Mouse (Mus musculus) thymus, postnatal 0 days (tissue): ENCODE measurements around the gene Ccdc194. TPM values are rescaled to one million over a fixed set of nuclear protein-coding genes. Genes with fewer than 3 reads are reported as not detected.

Experiments used
- DNase-seq: peaks from one replicate; pipeline ENCODE4 v3.0.0-alpha.2; 2015; ENCODE audit warnings: low spot score
- polyA plus RNA-seq: library from polyadenylated mRNA; unstranded; fragments of >200 nt; fragmentation: Nextera tagmentation; extraction: Ambion mirVana; gene quantifications from 2 replicates; pipeline ENCODE4 v1.2.1, GENCODE M21; 2015

Ccdc194 gene
- 0.08 and 0.15 TPM in 2 replicates for polyA plus RNA-seq

DNA sequence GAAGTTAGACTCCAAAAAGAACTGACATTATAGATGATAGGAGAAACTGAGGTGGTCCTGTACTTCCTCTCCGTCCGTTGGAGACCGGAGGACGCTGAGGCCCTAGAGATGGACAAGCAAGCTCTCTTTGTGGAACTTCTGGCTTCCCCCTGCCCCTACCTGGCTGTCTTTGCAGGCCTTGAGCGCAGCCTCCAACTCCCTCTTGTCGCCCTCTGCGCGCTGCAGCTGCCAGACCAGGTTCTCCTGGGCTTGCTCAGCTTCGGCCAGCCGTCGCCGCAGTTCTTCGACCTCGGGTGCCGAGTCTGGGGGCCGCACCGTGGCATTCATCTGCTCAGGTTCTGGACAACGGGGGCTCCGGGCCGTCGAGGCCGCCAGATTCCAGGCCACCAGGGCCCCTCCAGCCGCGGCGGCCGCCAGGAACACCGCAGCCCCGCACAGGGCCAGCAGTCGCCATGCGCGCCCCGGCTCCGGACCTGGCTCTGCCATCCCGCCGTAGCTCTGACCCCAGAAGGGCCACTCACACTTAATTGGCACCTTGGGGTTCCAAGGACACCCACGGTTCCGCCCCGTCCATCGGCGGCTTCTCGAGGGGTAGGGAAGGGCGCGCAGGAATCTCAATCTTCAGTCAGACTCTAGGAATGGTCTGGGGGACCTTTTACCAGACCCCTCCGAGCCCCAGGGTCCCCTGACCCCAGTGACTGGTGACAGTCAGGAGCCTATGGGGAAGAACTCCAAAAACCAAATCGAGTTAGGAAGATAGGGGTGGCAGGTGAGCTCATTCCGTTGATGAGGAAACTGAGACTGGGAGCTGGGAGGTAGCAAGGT, at the start of gene Ccdc194:
Gene Ccdc194, minus strand, starts transcription at position 486 of the 825 bp plus-strand sequence.
- no peak for DNase-seq

DNA sequence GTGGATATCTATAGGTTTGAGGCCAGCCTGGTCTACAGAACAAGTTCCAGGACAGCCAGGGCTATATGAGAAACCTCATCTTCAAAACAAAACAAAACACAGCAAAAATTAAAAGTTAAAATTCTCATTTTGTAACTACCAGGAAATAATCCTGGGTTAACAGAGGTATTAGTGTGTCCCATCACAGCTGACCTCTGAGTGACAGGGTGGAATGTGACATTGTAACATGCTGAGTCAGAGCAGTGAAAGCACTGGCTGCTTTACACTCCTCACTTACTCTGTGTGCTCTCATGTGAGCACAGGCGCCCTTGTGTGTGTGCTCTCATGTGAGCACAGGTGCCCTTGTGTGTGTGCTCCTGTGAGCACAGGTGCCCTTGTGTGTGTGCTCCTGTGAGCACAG, 49.5 kb upstream of the Ccdc194 start:
- DNase-seq = no peak

DNA sequence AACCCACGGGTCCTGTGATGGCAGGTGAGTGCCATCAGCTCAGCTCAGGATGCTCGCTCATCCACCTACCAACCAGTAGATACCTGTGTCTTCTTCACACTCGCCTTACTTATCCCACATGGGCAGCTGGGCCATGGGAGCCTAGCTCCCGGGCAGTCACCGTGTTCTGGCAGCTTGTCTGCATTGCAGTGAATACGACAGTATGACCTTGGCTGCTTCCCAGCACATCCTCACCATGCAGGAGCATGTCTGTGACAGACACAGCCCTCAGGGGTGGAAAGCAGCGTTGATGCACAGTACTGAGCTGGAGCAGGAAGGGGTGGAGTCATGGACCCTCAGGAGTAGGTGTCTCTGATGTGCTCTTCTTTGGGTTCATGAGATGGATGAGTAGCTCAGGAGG, 48.9 kb upstream of the Ccdc194 start:
- DNase-seq = no peak

DNA sequence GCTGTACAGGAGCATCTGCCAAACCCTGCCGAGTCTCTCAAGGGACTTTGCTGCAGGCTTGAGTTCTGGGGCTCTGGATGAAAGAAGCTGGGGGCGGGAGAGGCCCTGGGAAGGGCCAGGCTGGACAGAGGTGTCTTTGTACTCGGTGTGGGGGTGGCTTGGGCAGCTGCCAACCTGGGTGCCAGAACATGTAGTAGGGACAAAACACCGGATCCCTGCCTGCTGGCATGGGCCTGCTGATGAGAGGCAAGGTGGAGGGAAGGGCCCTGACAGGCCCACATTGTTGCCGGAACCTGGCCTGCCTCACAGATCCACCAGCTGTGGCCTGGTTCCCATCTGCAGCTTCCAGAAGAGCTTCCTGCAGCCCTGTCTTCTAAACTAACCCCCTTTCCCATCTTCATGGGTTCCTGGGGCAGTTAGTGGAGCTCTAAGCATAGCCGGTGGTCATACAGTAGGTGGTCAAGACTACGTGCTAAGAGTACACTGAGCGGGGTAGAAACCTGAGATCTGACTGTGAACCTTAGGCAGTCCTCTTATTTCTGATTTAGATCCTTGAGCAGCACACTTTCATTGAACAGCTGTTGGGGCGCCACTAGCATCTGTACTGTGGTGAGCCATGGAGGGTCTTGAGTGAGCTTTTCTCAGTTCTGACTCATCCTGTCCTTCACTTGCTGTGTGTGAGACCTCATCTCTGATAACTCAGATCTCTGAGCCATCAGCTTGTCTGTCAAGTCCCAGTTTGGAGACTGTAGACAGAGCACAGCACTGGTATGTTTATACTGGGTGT, 47.5 kb upstream of the Ccdc194 start:
- no peak for DNase-seq

DNA sequence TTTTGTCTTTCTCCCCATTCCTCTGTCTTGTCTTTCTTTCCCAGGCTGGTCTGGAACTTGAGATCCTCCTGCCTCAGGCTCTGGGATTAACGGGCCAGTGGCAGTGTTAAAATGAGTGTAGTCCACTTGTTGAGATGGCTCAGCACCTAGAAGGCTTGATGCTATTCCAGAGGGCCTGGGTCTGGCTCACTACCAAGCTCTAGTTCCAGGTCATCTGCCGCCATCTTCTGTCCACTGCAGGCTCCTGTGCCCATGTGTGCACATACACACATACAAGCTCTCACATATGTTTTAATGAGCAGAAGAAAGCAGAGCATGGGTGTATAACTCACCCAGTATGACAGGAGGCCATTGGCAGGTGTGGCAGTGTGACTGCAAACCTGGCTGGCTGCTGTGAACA, 46.6 kb upstream of the Ccdc194 start:
- DNase-seq = no peak

DNA sequence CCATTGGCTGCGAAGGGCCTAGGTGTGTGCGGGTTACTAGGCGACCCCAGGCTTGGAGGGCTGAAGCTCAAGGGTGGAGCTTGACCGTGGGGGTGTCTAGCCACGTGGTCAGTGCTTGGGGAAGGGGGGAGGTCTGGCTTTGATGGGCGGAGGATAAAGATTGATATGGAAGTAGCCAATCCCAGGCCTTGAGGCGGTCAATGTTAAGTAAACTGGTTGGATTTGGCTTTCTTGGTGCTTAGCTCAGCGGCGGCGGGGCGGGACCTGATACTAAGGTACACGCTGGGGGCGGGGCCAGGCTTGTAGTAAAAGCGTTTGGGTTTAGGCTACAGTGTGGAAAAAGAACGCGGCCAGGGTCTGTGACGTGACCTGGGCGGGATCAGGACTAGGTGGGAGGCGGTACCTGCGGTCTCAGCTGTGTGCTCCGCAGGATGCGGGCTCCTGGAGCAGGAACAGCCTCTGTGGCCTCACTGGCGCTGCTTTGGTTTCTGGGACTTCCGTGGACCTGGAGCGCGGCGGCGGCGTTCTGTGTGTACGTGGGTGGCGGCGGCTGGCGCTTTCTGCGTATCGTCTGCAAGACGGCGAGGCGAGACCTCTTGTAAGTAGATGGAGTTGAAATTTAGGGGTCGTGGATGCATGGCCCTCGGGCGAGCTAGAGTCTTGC, 44.9 kb upstream of the Ccdc194 start:
- peak; percentile 88 for DNase-seq

DNA sequence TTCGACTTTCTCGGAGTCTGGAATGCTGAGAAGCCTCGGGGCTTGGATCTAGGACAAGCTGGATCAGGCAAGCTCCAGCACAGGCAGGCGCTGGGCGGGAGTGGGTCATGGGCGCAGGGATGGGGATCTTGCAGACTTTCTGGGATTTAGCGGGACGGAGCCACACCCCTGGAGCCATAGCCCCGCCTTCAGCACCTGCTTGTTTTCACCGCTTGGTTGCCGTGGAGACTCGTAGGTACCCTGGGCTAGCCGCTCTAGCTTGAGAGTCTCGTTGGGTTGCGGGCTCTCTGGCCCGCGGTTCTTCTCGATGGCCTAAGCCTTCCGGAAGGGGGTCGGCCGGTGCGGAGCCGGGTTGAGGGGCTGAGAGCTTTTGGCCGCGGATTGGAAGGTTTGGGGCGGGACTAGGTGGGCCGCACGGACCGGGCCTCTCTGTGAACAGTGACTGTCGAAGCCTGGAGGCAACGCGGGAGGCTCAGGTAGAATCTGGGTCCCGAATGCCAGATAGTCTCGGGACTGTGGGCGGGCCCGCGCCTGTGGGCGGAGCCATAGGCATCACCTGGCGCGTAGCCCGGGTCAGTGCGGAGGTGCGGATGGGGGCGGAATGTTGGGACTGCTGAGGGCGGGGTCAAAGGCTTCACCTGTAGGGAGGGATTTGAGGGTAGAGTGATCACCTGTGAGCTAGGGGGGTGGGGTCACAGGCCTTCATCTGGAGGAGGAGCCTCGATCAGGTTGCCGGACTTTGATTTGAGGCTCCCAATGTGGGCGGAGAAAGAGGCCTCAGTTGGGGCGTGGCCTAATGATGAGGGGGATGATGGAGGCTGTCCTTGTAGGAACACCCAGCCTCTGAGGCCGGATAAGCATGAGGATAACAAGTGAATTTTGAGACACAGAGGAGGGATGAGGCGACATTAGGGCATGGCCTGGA, 44.1 kb upstream of the Ccdc194 start:
- DNase-seq = peak; percentile 65

DNA sequence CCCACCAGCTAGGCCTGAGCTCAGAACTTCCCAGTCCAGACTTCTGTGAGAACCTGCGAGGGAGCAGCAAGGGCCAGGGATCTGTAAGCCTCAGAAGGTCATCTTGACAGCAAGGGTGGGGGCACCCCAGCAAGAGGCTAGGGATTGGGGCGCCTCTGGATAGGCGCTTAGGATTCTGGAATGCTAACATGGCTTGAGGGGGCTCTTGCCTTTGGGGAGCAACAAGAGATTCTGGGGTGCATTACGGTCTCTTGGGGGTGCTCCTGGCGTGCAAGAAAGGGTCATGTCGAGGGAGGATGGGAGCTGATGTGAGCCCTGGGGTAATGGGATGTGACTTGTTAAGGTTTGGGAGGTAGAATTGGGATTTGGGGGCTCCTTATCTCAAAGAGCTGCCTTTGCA, 43.4 kb upstream of the Ccdc194 start:
- DNase-seq = no peak

DNA sequence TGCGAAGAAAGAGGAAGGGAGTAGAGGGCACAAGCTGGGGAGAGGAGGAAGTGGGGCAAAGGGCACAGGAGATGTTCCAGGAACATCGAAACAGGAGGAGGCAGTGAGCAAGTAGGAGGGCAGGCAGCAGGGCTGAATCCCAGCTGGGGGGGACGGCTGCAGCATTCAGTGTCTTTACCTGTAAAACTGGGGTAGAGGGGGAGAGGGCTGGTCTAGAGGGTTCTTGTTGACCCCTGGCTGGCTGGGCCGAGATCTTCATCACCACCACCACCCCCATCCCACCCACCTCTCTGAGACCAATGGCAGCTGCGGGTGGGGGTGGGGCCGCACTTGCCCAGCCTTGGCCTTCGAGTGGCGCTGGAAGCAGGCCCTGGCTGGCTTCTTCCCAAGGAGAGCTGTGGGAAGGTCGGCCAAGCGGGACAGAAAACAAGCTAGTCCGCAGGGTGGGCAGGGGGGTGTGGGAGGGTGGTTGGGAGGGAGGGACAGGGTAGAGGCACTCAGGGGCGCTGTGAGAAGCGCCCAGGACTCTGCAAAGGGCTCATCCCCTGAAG, 43.0 kb upstream of the Ccdc194 start, which contains the start of gene Slc27a1:
Gene Slc27a1, plus strand, starts transcription at position 496 of the 551 bp plus-strand sequence.
- no peak for DNase-seq

DNA sequence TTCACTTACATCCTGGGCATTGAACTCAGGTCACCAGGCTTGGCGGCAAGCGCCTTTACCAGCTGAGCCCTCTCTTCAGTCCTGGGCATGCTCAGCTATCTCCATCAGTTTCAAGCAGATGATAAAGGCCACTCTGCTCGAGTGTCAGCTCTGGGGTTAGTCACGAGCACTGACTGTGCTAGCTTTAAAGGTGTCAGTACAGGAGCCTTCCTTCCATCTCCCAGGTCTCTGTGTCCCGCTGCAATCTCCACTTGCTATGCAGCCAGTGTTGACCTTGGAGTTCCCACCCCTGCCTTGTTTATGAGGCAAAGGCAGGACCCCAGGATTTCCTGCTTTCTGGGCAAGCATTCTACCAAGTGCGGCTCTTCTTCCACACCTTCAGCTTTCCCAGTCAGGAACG, 42.1 kb upstream of the Ccdc194 start:
- DNase-seq = no peak

DNA sequence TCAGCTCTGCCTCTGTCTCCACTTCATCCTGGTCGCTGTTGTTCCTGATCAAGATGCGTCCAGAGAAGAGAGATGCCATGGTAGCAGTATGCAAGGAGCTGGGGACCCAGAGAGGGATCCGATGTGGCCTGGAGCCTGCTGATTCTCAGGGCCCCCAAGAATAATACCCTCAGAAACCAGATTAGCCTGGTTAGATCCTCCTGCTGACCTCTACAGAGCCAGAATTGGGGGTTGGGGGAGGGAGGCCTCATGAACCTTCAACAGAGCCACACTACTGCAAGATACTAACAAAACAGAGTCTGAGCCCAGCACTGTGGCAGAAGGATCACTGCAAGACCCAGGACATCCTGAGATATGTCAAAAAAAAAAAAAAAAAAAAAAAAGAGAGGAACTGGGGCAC, 41.0 kb upstream of the Ccdc194 start, which contains the start of gene Nxnl1:
Gene Nxnl1, minus strand, starts transcription at position 101 of the 400 bp plus-strand sequence.
- no peak for DNase-seq

DNA sequence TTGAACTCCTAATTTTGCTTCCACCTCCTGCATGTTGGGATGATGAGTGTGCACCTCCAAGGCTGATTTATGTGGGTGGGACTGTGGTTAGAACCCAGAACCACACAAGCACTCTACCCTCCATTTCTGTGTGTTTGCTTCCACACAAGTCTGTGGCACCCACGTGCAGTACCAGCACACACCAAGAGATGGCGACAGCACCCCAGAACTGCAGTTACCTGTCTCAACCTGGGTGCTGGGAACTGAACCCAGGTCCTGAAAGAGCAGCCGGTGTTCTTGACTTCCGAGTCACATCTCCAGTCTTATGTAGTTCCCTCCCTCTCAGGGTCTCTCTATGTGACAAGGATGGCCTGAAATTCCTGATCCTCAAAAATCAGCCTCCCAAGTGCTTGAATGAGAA, 38.5 kb upstream of the Ccdc194 start:
- DNase-seq = no peak

DNA sequence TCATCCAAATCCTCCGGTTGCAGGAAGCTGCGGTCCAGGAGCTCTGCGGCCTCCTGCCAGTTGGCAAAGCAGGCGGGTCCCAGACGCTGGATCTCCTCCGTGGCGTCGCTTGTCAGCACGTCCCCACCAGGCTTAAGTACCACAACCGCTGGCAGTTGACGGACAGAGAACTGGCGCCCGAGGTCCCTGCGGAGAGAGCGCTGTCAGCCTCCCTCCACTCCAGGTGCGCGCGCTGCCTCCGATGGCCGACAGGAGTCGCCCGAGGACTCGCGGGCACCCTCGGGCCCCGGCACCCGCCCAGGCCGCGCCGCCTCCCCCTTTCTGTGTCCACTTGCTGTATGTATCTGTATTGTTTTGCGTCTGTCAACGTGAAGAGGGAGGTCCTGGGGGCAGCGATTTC, 37.2 kb upstream of the Ccdc194 start:
- DNase-seq = peak; percentile 71

DNA sequence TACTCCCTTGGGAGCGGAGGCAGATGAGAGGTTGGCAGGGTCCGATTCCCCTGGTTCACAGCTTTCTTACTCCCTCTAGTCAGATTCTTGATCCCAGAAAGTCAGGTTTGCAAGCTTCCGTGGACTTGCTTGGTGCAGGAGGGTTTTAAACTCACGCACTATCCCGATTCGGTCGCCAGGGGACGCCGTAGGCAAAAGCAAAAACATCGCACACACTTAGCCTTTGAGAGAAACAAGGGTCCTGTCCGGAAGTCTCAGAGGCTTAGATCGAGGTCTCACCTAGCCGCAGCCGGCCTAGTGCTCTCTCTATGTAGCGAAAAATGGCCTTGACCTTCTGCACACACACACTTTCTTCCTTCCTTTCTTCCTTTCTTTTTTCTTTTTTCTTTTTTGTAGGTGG, 35.9 kb upstream of the Ccdc194 start:
- DNase-seq = peak; percentile 89

DNA sequence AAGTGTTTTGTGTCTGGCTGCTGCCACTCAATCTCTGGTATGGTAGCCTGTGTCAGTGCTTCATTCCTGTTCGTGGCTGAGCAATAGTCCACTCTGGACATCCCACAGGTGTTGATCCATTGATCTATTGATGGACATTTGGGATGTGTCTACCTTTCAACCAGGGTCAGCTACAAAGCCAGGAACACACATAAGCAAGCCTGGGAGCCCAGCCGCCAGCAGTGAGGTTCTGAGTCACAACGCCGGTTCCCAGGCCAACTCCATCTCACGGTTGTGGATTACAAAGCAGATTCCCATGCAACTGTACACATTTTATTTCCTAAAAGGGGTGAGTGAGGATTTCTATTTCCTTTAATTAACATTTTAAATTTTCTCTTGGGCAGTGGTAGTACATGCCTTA, 35.3 kb upstream of the Ccdc194 start:
- no peak for DNase-seq

DNA sequence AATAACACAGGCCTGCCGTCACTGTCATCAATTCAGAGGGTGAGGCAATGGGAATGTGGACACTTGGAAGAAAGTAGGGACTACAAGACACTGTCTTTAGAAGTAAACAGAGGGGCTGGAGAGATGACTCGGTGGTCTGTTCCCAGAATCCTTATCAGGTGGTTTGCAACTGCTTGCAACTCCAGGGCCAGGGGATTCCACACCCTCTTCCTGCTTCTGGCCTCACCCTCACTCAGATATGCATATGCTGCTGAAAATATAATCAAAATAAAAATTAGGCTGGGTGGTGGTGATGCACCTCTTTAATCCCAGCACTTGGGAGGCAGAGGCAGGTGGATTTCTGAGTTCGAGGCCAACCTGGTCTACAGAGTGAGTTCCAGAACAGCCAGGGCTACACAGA, 34.6 kb upstream of the Ccdc194 start:
- no peak for DNase-seq

DNA sequence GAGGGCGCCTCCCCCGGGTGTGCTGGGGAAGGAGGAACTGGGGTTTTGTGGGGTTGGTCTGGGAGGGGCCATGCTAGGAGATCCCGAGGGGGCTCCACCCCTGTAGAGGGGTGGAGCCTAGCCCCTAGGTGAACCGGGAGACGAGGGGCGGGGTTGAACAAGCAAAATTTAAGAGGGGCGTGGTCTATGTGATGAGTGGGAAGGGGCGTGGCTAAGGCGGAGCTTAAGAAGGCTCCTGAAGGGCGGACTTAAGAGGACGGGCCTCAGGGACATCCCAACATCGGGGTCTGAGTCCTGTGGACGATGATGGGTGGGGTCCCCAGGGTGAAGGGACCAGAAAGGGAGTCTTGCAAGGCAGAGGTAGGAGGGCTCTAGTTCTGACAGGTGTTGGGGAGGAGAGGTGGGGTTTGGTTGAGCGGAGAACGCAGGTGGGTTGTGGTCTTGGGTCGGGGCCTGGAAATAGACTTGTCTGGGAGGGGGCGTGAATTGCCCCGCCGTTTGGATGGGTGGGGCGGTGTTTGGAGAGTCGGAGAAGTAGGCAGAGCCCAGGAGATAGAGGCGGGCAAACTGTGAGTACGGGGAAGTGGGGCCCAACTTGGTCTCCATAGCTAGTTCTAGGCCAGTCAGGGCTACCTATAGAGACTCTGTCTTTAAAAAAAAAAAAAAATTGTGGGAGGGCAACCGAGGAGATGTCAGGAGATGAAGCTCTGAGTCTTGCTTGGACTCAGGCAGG, 33.6 kb upstream of the Ccdc194 start:
- DNase-seq = peak; percentile 95

DNA sequence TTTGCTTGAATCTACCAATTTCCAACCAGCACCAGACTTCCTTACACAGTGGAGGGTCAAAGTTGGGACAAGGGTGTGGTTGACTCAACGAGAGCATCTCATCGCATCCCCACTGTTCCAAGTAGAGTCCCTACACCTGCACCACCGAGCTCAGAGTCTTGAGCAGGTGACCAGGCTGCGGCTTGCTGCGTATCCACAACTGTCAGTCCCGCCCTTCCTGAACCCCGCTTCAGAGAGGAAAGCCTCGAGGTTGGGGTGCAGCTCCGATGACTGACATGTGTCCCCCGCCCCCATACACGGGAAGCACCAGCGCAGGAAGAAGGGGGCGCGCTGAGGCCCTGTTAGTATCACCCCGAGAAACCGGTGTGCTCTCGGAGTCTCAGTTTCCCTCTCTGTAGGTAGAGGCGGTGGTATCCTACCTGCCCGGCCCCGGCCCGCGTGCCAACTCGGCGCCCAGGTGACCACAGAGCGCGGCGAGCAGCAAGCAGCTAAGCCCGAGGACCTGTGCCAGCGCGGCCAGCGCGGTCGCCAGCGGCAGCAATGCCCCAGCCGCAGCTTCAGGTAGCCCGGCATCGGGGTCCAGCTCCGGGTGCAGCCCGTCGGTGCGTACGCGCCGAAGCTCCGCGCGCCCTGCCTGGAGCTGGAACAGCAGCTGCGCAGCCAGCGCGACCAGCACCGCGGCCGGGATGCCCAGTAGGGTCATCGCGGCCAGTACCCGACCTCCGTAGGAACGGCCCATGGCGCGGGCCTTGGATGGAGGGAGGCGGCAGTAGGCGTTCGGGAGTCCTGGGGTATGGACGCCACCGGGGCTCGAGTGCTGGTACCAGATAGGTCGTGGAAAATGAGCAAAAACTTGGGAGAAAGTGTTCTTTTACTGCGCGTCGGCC, 32.8 kb upstream of the Ccdc194 start, which contains the start of gene Tmem221:
Gene Tmem221, minus strand, starts transcription at position 801 of the 887 bp plus-strand sequence.
- peak; percentile 85 for DNase-seq

DNA sequence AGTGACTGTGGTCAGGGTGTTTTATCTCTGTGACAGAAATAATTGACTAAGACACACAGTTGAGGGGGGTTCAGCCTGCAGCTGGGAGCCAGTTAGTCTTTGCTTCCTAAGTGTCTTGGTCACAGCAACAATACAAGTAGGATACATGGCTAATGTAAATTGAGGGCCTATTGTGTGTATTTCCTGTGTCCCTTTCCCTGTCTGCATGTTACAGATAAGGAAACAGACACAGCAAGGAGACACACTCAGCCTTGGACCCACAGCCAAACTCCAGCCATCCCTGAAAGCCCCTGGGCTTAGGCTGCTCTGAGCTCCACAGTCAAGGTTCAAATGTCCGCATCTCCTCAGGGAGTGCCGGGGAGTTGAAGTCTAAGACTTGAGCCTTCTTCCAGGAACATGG, 29.1 kb upstream of the Ccdc194 start:
- DNase-seq = peak; percentile 1
